Mouse (Mus musculus): ENCODE data around the gene Tmem205.

The Tmem205 gene

GRCm38 (mm10) chr9:21916851-21917492 lies 10.4 kb downstream of the Tmem205 start:
- no peak for DNase-seq (ENCODE audit: low spot score)

- no peak for DNase-seq (ENCODE audit: low spot score)
Observed at GRCm38 (mm10) chr9:21909474-21910223, 17.7 kb downstream of the Tmem205 start.

GRCm38 (mm10) chr9:21908216-21908615 lies 19.1 kb downstream of the Tmem205 start:
- no peak for DNase-seq (ENCODE audit: low spot score)

GRCm38 (mm10) chr9:21904031-21904430 lies 23.3 kb downstream of the Tmem205 start:
- no peak for DNase-seq (ENCODE audit: low spot score)

GRCm38 (mm10) chr9:21901223-21901820 lies 26.0 kb downstream of the Tmem205 start:
- DNase-seq (ENCODE audit: low spot score) = peak; percentile 72

- no peak for DNase-seq (ENCODE audit: low spot score)
Observed at GRCm38 (mm10) chr9:21889229-21889628, 38.1 kb downstream of the Tmem205 start.

- no peak for DNase-seq (ENCODE audit: low spot score)
Observed at GRCm38 (mm10) chr9:21876601-21877000, 50.8 kb downstream of the Tmem205 start.

GRCm38 (mm10) chr9:21872204-21872603 lies 55.2 kb downstream of the Tmem205 start:
- no peak for DNase-seq (ENCODE audit: low spot score)

Measured in MN1 (cell line).